Mouse (Mus musculus) midbrain, postnatal 0 days (tissue): ENCODE data around the gene Appl1. TPM values are rescaled to one million over a fixed set of nuclear protein-coding genes. Genes with fewer than 3 reads are reported as not detected.

Experiments used
- ATAC-seq: fragments of 200-750 bp; cut with Nextera tagmentation; 2 replicates; pipeline ENCODE4 v1.8.0; 2017; ENCODE audit warnings: moderate number of reproducible peaks, mild to moderate bottlenecking, moderate TSS enrichment, moderate library complexity; ENCODE audit not compliant: low FRiP score
- DNase-seq: peaks from one replicate; pipeline ENCODE4 v3.0.0-alpha.2; 2015; ENCODE audit warnings: low spot score
- H3K27ac ChIP-seq: fragments of 300-500 bp; sonication (generic); 2 replicates; pipeline ENCODE4 v1.5.1; 2014; ENCODE audit warnings: low read depth, mild to moderate bottlenecking, low read length, mixed read lengths
- H3K27me3 ChIP-seq: fragments of 300-500 bp; sonication (generic); 2 replicates; pipeline ENCODE4 v1.6.1; 2014; ENCODE audit warnings: low read length, control low read depth, mixed read lengths; ENCODE audit not compliant: insufficient read depth
- H3K36me3 ChIP-seq: fragments of 300-500 bp; sonication (generic); 2 replicates; pipeline ENCODE4 v1.6.1; 2014; ENCODE audit warnings: low read length, control low read depth, mixed read lengths; ENCODE audit not compliant: insufficient read depth
- H3K4me1 ChIP-seq: fragments of 300-500 bp; sonication (generic); 2 replicates; pipeline ENCODE4 v1.6.1; 2014; ENCODE audit warnings: mild to moderate bottlenecking, control low read depth, antibody characterized with exemption, low read length, mixed read lengths; ENCODE audit not compliant: insufficient read depth
- H3K4me2 ChIP-seq: fragments of 300-500 bp; sonication (generic); 2 replicates; pipeline ENCODE4 v1.6.1; 2014; ENCODE audit warnings: low read depth, mild to moderate bottlenecking, low read length, mixed read lengths; ENCODE audit not compliant: poor library complexity, severe bottlenecking
- H3K4me3 ChIP-seq: fragments of 300-500 bp; sonication (generic); 2 replicates; pipeline ENCODE4 v1.5.1; 2014; ENCODE audit warnings: low read depth, mild to moderate bottlenecking, low read length, moderate library complexity
- H3K9ac ChIP-seq: fragments of 300-500 bp; sonication (generic); replicated peaks from 2 replicates; pipeline ENCODE4 v1.6.1; 2014; ENCODE audit warnings: mild to moderate bottlenecking, low read length, moderate library complexity, mixed read lengths; ENCODE audit not compliant: poor library complexity, severe bottlenecking
- H3K9me3 ChIP-seq: fragments of 300-500 bp; sonication (generic); 2 replicates; pipeline ENCODE4 v1.6.1; 2016; ENCODE audit warnings: low read length, control low read depth
- CTCF ChIP-seq: IDR thresholded peaks from 2 replicates; pipeline ENCODE4 v1.5.1; 2016; ENCODE audit warnings: antibody characterized with exemption, mild to moderate bottlenecking
- WGBS: fragments of 180-500 bp; shearing (Covaris S2); extraction: QIAGEN DNeasy Blood & Tissue Kit; methylation state at CpG from one replicate; pipeline ENCODE4 v1.1.7; 2014; 5-methylcytosine and 5-hydroxymethylcytosine counted together
- polyA plus RNA-seq: library from polyadenylated mRNA; unstranded; fragments of >200 nt; fragmentation: Nextera tagmentation; extraction: Ambion mirVana; gene quantifications from 2 replicates; pipeline ENCODE4 v1.2.1, GENCODE M21; 2015
- total RNA-seq: library from RNA; depleted of rRNA; stranded (reverse); fragments of >200 nt; gene quantifications from 2 replicates; pipeline ENCODE4 v1.2.3, GENCODE M21; 2014

Gene Appl1
- total and polyA plus RNA-seq, 2 experiments from 2014 or later, result 43.7 to 65.8 TPM

GRCm38 (mm10) chr14:26988694-26989093, 17.7 kb upstream of the Appl1 start:
- DNase-seq (no peak), ATAC-seq (no peak)
- Histone ChIP-seq H3K9ac (no peak overlapping the region), H3K27ac (no peak overlapping the region), H3K9me3 (no peaks in the 10 kb centered on the region), H3K27me3 (no peaks in the 10 kb centered on the region), H3K36me3 (no peaks in the 10 kb centered on the region), H3K4me2 (no peak overlapping the region), H3K4me3 (no peak overlapping the region), H3K4me1 (no peaks in the 10 kb centered on the region)
- 78% methylated on average over 2 of the region's 2 CpGs for WGBS
- peak; percentile 52 for TF ChIP-seq CTCF

GRCm38 (mm10) chr14:26982150-26982530, 11.1 kb upstream of the Appl1 start:
- H3K36me3 ChIP-seq, result no peaks in the 10 kb centered on the region
- H3K9me3 ChIP-seq, result peaks cover 7% of the 10 kb centered on the region
- no peak for TF ChIP-seq CTCF
- ATAC-seq (no peak), DNase-seq (no peak)
- 0 out of 2 replicates have a peak, but pooled peaks cover under 1% of the 10 kb centered on the region for H3K4me1 ChIP-seq
- no peak overlapping the region for H3K4me2 ChIP-seq
- no peaks in the 10 kb centered on the region for H3K27me3 ChIP-seq
- 84% methylated on average over 5 of the region's 5 CpGs for WGBS
- H3K4me3 ChIP-seq, result no peak overlapping the region
- H3K27ac ChIP-seq, result no peak overlapping the region
- H3K9ac ChIP-seq, result no peak overlapping the region

GRCm38 (mm10) chr14:26981494-26982149, 10.6 kb upstream of the Appl1 start:
- WGBS, result 69% methylated on average over 5 of the region's 5 CpGs

GRCm38 (mm10) chr14:26981021-26981420, 10.0 kb upstream of the Appl1 start:
- ATAC-seq (no peak), DNase-seq (no peak)
- Histone ChIP-seq H3K4me3 (no peak overlapping the region), H3K4me2 (no peak overlapping the region), H3K4me1 (0 out of 2 replicates have a peak, but pooled peaks cover 4% of the 10 kb centered on the region), H3K27ac (no peak overlapping the region), H3K27me3 (no peaks in the 10 kb centered on the region), H3K9me3 (peaks cover 7% of the 10 kb centered on the region), H3K9ac (no peak overlapping the region), H3K36me3 (no peaks in the 10 kb centered on the region)
- WGBS, result 96% methylated on average over 8 of the region's 8 CpGs
- no peak for TF ChIP-seq CTCF

More at GRCm38 (mm10) chr14:26981494-26982149, 10.6 kb upstream of the Appl1 start:
- Histone ChIP-seq H3K4me1 (0 out of 2 replicates have a peak, but pooled peaks cover 4% of the 10 kb centered on the region), H3K9ac (no peak overlapping the region), H3K36me3 (no peaks in the 10 kb centered on the region), H3K27me3 (no peaks in the 10 kb centered on the region), H3K27ac (no peak overlapping the region), H3K9me3 (peaks cover 7% of the 10 kb centered on the region), H3K4me3 (no peak overlapping the region), H3K4me2 (no peak overlapping the region)
- no peak for ATAC-seq
- peak; percentile 22; the same call in 1 of the 2 replicates for TF ChIP-seq CTCF
- no peak for DNase-seq

- DNase-seq (no peak), ATAC-seq (no peak)
- Histone ChIP-seq H3K27ac (no peak overlapping the region), H3K4me1 (0 out of 2 replicates have a peak, but pooled peaks cover 4% of the 10 kb centered on the region), H3K4me2 (no peak overlapping the region), H3K4me3 (no peak overlapping the region), H3K36me3 (no peaks in the 10 kb centered on the region), H3K9me3 (peaks cover 7% of the 10 kb centered on the region), H3K9ac (no peak overlapping the region), H3K27me3 (no peaks in the 10 kb centered on the region)
- no peak for TF ChIP-seq CTCF
- WGBS, result 91% methylated on average over 3 of the region's 3 CpGs
Observed at GRCm38 (mm10) chr14:26979808-26980207, 8.8 kb upstream of the Appl1 start.

- Histone ChIP-seq H3K4me2 (no peak overlapping the region), H3K9me3 (peaks cover 7% of the 10 kb centered on the region), H3K27ac (no peak overlapping the region), H3K4me1 (0 out of 2 replicates have a peak, but pooled peaks cover 4% of the 10 kb centered on the region), H3K36me3 (no peaks in the 10 kb centered on the region), H3K4me3 (no peak overlapping the region), H3K27me3 (no peaks in the 10 kb centered on the region), H3K9ac (no peak overlapping the region)
- no peak for TF ChIP-seq CTCF
- WGBS, result 57% methylated on average over 2 of the region's 2 CpGs
- ATAC-seq (no peak), DNase-seq (no peak)
Observed at GRCm38 (mm10) chr14:26977500-26977899, 6.5 kb upstream of the Appl1 start.
